Mouse (Mus musculus) lung, embryonic 16.5 days (tissue): ENCODE results near the gene Cldn34c1. TPM values are rescaled to one million over a fixed set of nuclear protein-coding genes. Genes with fewer than 3 reads are reported as not detected.
"Not testable (repeated sequence)": the region's sequence is repeated elsewhere in the genome, so short reads cannot be mapped to it uniquely, and the experiment has no call there.

Experiments used
- ATAC-seq: fragments of 200-750 bp; cut with Nextera tagmentation; 2 replicates; pipeline ENCODE4 v1.8.0; 2017; ENCODE audit warnings: low read depth, mild to moderate bottlenecking, moderate library complexity
- H3K27ac ChIP-seq: fragments of 300-500 bp; sonication (generic); 2 replicates; pipeline ENCODE4 v1.5.1; 2014; ENCODE audit warnings: mild to moderate bottlenecking, control low read depth, low read length
- H3K27me3 ChIP-seq: fragments of 300-500 bp; sonication (generic); 2 replicates; pipeline ENCODE4 v1.6.1; 2014; ENCODE audit warnings: low read depth, low read length, mixed read lengths; ENCODE audit not compliant: control insufficient read depth, insufficient read depth
- H3K36me3 ChIP-seq: fragments of 300-500 bp; sonication (generic); 2 replicates; pipeline ENCODE4 v1.6.1; 2014; ENCODE audit warnings: low read length; ENCODE audit not compliant: control insufficient read depth, insufficient read depth
- H3K4me1 ChIP-seq: fragments of 300-500 bp; sonication (generic); replicated peaks from 2 replicates; pipeline ENCODE4 v1.6.1; 2014; ENCODE audit warnings: low read length, mixed read lengths; ENCODE audit not compliant: control insufficient read depth, insufficient read depth
- H3K4me2 ChIP-seq: fragments of 300-500 bp; sonication (generic); 2 replicates; pipeline ENCODE4 v1.6.1; 2014; ENCODE audit warnings: low read depth, low read length, control low read depth
- H3K4me3 ChIP-seq: fragments of 300-500 bp; sonication (generic); 2 replicates; pipeline ENCODE4 v1.5.1; 2014; ENCODE audit warnings: mild to moderate bottlenecking, low read length, control low read depth
- H3K9ac ChIP-seq: fragments of 300-500 bp; sonication (generic); 2 replicates; pipeline ENCODE4 v1.6.1; 2014; ENCODE audit warnings: low read length, control low read depth
- H3K9me3 ChIP-seq: fragments of 300-500 bp; sonication (generic); 2 replicates; pipeline ENCODE4 v1.6.1; 2016; ENCODE audit warnings: low read length; ENCODE audit not compliant: control insufficient read depth
- WGBS: fragments of 180-500 bp; shearing (Covaris S2); extraction: QIAGEN DNeasy Blood & Tissue Kit; methylation state at CpG from one replicate; pipeline ENCODE4 v1.1.7; 2014; 5-methylcytosine and 5-hydroxymethylcytosine counted together
- polyA plus RNA-seq: library from polyadenylated mRNA; unstranded; fragments of >200 nt; fragmentation: Nextera tagmentation; extraction: Ambion mirVana; gene quantifications from 2 replicates; pipeline ENCODE4 v1.2.1, GENCODE M21; 2015

Cldn34c1 gene
- 10.2 and 11.1 TPM in 2 replicates for polyA plus RNA-seq

GRCm38 (mm10) chrX:123103291-123104260, at the start of gene Cldn34c1:
TSS of gene Cldn34c1 (plus strand) at chrX:123103495.
- ATAC-seq = peak; percentile 98
- Histone ChIP-seq H3K4me3 (peak within 1 kb of the TSS; percentile 45), H3K27ac (peak within 1 kb of the TSS; percentile 92), H3K4me1 (no peaks in the 10 kb centered on the region), H3K9ac (peak within 1 kb of the TSS; percentile 57), H3K36me3 (no peaks in the 10 kb centered on the region), H3K27me3 (no peaks in the 10 kb centered on the region), H3K9me3 (no peaks in the 10 kb centered on the region), H3K4me2 (peak within 1 kb of the TSS; percentile 53)
- WGBS = 5% methylated on average over 51 of the region's 66 CpGs

GRCm38 (mm10) chrX:123087441-123087840, 15.9 kb upstream of the Cldn34c1 start:
- 79% methylated on average over 3 of the region's 3 CpGs for WGBS
- Histone ChIP-seq H3K36me3 (no peaks in the 10 kb centered on the region), H3K27ac (no peak overlapping the region), H3K9me3 (no peaks in the 10 kb centered on the region), H3K27me3 (no peaks in the 10 kb centered on the region), H3K4me1 (no peaks in the 10 kb centered on the region), H3K4me2 (no peak overlapping the region), H3K4me3 (no peak overlapping the region), H3K9ac (no peak overlapping the region)
- no peak for ATAC-seq

- H3K9me3 ChIP-seq, H3K4me1 ChIP-seq, ATAC-seq, H3K36me3 ChIP-seq, H3K27me3 ChIP-seq: not testable (repeated sequence)
- Histone ChIP-seq H3K9ac (peak overlapping the region; percentile 57), H3K27ac (peak overlapping the region; percentile 92), H3K4me3 (peak overlapping the region; percentile 45), H3K4me2 (peak overlapping the region; percentile 53)
- 10% methylated on average over 5 of the region's 5 CpGs for WGBS
Measured at GRCm38 (mm10) chrX:123102806-123103205, 489 bp upstream of the Cldn34c1 start.

GRCm38 (mm10) chrX:123104692-123105091, 1.4 kb downstream of the Cldn34c1 start:
- peak overlapping the region; percentile 45 for H3K4me3 ChIP-seq
- H3K9me3 ChIP-seq, H3K36me3 ChIP-seq, H3K27me3 ChIP-seq, ATAC-seq, H3K4me1 ChIP-seq, H3K27ac ChIP-seq: not testable (repeated sequence)
- peak overlapping the region; percentile 53 for H3K4me2 ChIP-seq
- H3K9ac ChIP-seq = peak overlapping the region; percentile 48
- 14% methylated on average over 7 of the region's 7 CpGs for WGBS

GRCm38 (mm10) chrX:123222381-123222780, 119.1 kb downstream of the Cldn34c1 start, which contains the start of gene Srsx:
TSS of gene Srsx (minus strand) at chrX:123222481.
- H3K4me3 ChIP-seq, H3K27me3 ChIP-seq, H3K9ac ChIP-seq, H3K4me1 ChIP-seq, H3K36me3 ChIP-seq, ATAC-seq, H3K9me3 ChIP-seq, H3K4me2 ChIP-seq, H3K27ac ChIP-seq: not testable (repeated sequence)
- no CpG with 5 or more reads among the region's 1 CpGs for WGBS

Other genes starting within 250 kb of the Cldn34c1 start
- gene Gm17521, start 73.8 kb upstream of the Cldn34c1 start, polyA plus RNA-seq = not detected in 2 replicates
- not detected in 2 replicates for gene Srsx, start 119.0 kb downstream of the Cldn34c1 start, polyA plus RNA-seq
- not detected in 2 replicates for gene Gm17577, start 143.4 kb downstream of the Cldn34c1 start, polyA plus RNA-seq